Mouse (Mus musculus): ENCODE measurements around the gene Pgghg. TPM values are rescaled to one million over a fixed set of nuclear protein-coding genes. Genes with fewer than 3 reads are reported as not detected.
A peak's percentile ranks its signal among the peaks of the same experiment; 100 is the strongest.

Gene Pgghg
- polyA plus RNA-seq, 1 experiment: 9.7 TPM

GRCm38 (mm10) chr7:140938896-140939295, 2.3 kb upstream of the Pgghg start:
- Histone ChIP-seq H3K36me3 (ENCODE audit: control insufficient read depth, insufficient read depth, low read length, poor library complexity, severe bottlenecking) (no peaks in the 10 kb centered on the region), H3K27ac (ENCODE audit: insufficient read depth, low read length) (peak overlapping the region; percentile 88)

GRCm38 (mm10) chr7:140939669-140940171, 1.5 kb upstream of the Pgghg start:
- Histone ChIP-seq H3K27me3 (ENCODE audit: control insufficient read depth, insufficient read depth, low read length, poor library complexity, severe bottlenecking) (no peaks in the 10 kb centered on the region), H3K27ac (ENCODE audit: insufficient read depth, low read length) (peak overlapping the region; percentile 88), H3K9ac (ENCODE audit: low read depth, poor library complexity, severe bottlenecking) (0 out of 2 replicates have a peak overlapping the region, but pooled peaks have one; percentile 40), H3K9me3 (replicated peaks; ENCODE audit: control insufficient read depth, insufficient read depth, low read length, poor library complexity, severe bottlenecking) (no peaks in the 10 kb centered on the region), H3K36me3 (ENCODE audit: control insufficient read depth, insufficient read depth, low read length, poor library complexity, severe bottlenecking) (no peaks in the 10 kb centered on the region), H3K4me3 (ENCODE audit: low read depth, low read length) (no peak overlapping the region), H3K4me1 (ENCODE audit: control insufficient read depth, insufficient read depth, low read length) (peaks cover 2% of the 10 kb centered on the region)
- TF ChIP-seq CTCF (IDR thresholded peaks at IDR 0.05; ENCODE audit: low read depth, low read length) (no peak), POLR2A (IDR thresholded peaks at IDR 0.05; ENCODE audit: insufficient read depth, low read length) (no peak), EP300 (IDR thresholded peaks at IDR 0.05; ENCODE audit: insufficient read depth, low read depth, low read length) (no peak)

More at GRCm38 (mm10) chr7:140938896-140939295, 2.3 kb upstream of the Pgghg start:
- Histone ChIP-seq H3K27me3 (ENCODE audit: control insufficient read depth, insufficient read depth, low read length, poor library complexity, severe bottlenecking) (no peaks in the 10 kb centered on the region), H3K9ac (ENCODE audit: low read depth, poor library complexity, severe bottlenecking) (no peak overlapping the region), H3K9me3 (replicated peaks; ENCODE audit: control insufficient read depth, insufficient read depth, low read length, poor library complexity, severe bottlenecking) (no peaks in the 10 kb centered on the region), H3K4me3 (ENCODE audit: low read depth, low read length) (no peak overlapping the region), H3K4me1 (ENCODE audit: control insufficient read depth, insufficient read depth, low read length) (peaks cover 2% of the 10 kb centered on the region)
- TF ChIP-seq POLR2A (IDR thresholded peaks at IDR 0.05; ENCODE audit: insufficient read depth, low read length) (no peak), CTCF (IDR thresholded peaks at IDR 0.05; ENCODE audit: low read depth, low read length) (no peak)

DNA sequence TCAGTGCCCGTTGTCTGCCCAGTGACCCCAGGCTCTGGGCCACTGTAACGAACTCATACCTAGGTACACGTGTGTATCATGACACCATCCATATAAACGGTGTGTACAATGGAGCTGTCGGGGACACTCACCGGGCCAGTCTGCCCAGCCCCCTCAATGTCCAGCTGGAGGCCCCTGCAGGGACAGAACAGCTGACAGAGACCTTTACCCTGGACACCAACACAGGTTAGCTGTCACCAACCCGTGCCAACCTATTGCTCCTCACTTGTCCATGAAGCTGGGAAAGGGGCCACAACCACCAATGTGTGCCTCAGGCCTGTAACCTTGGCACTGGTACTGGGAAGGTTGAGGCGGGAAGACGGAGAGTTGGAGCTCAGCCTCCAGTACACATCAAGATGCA, 1.1 kb downstream of the Pgghg start:
- no peaks in the 10 kb centered on the region; the same call in 1 of the 2 replicates for H3K36me3 ChIP-seq (ENCODE audit: control insufficient read depth, insufficient read depth, low read length, poor library complexity, severe bottlenecking)
- no peaks in the 10 kb centered on the region for H3K9me3 ChIP-seq (replicated peaks; ENCODE audit: control insufficient read depth, insufficient read depth, low read length, poor library complexity, severe bottlenecking)
- peak overlapping the region; percentile 80 for H3K9ac ChIP-seq (ENCODE audit: low read depth, poor library complexity, severe bottlenecking)
- peak overlapping the region; percentile 94 for H3K4me3 ChIP-seq (ENCODE audit: low read depth, low read length)
- no peaks in the 10 kb centered on the region for H3K27me3 ChIP-seq (ENCODE audit: control insufficient read depth, insufficient read depth, low read length, poor library complexity, severe bottlenecking)
- H3K4me1 ChIP-seq (ENCODE audit: control insufficient read depth, insufficient read depth, low read length): peaks cover 2% of the 10 kb centered on the region
- peak overlapping the region; percentile 71; the same call in 1 of the 2 replicates for H3K27ac ChIP-seq (ENCODE audit: insufficient read depth, low read length)
- no peak for TF ChIP-seq CTCF (IDR thresholded peaks at IDR 0.05; ENCODE audit: low read depth, low read length)
- TF ChIP-seq POLR2A (IDR thresholded peaks at IDR 0.05; ENCODE audit: insufficient read depth, low read length): no peak
- TF ChIP-seq EP300 (IDR thresholded peaks at IDR 0.05; ENCODE audit: insufficient read depth, low read depth, low read length): no peak

GRCm38 (mm10) chr7:140942811-140943210, 1.6 kb downstream of the Pgghg start:
- no peak for TF ChIP-seq POLR2A (IDR thresholded peaks at IDR 0.05; ENCODE audit: insufficient read depth, low read length)
- TF ChIP-seq CTCF (IDR thresholded peaks at IDR 0.05; ENCODE audit: low read depth, low read length): no peak
- no peak for TF ChIP-seq EP300 (IDR thresholded peaks at IDR 0.05; ENCODE audit: insufficient read depth, low read depth, low read length)
- Histone ChIP-seq H3K4me3 (ENCODE audit: low read depth, low read length) (no peak overlapping the region), H3K9ac (ENCODE audit: low read depth, poor library complexity, severe bottlenecking) (no peak overlapping the region), H3K4me1 (ENCODE audit: control insufficient read depth, insufficient read depth, low read length) (peaks cover 2% of the 10 kb centered on the region), H3K27me3 (ENCODE audit: control insufficient read depth, insufficient read depth, low read length, poor library complexity, severe bottlenecking) (no peaks in the 10 kb centered on the region), H3K27ac (ENCODE audit: insufficient read depth, low read length) (no peak overlapping the region), H3K36me3 (ENCODE audit: control insufficient read depth, insufficient read depth, low read length, poor library complexity, severe bottlenecking) (no peaks in the 10 kb centered on the region; the same call in 1 of the 2 replicates), H3K9me3 (replicated peaks; ENCODE audit: control insufficient read depth, insufficient read depth, low read length, poor library complexity, severe bottlenecking) (no peaks in the 10 kb centered on the region)

DNA sequence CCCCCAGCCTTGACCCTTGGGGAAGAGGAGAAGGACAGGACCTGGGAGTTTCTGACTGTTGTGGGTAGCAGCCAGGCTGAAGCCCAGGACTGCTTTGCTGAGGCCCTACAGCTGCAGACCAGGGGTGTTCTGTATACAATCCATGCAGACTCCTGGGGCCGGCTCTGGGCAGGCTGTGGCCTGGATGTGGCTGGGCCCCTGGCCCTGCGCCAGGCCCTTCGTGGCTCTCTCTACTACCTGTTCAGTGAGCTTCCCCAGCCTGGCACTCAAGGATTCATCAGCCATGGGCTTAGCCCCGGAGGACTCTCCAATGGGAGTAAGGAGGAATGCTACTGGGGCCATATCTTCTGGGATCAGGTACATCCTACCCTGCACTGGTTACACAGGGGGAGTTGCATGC, 2.2 kb downstream of the Pgghg start:
- Histone ChIP-seq H3K9ac (ENCODE audit: low read depth, poor library complexity, severe bottlenecking) (no peak overlapping the region), H3K4me1 (ENCODE audit: control insufficient read depth, insufficient read depth, low read length) (peaks cover 2% of the 10 kb centered on the region), H3K27ac (ENCODE audit: insufficient read depth, low read length) (no peak overlapping the region), H3K9me3 (replicated peaks; ENCODE audit: control insufficient read depth, insufficient read depth, low read length, poor library complexity, severe bottlenecking) (no peaks in the 10 kb centered on the region), H3K36me3 (ENCODE audit: control insufficient read depth, insufficient read depth, low read length, poor library complexity, severe bottlenecking) (peaks cover 1% of the 10 kb centered on the region; the same call in 1 of the 2 replicates), H3K4me3 (ENCODE audit: low read depth, low read length) (no peak overlapping the region), H3K27me3 (ENCODE audit: control insufficient read depth, insufficient read depth, low read length, poor library complexity, severe bottlenecking) (no peaks in the 10 kb centered on the region)
- TF ChIP-seq POLR2A (IDR thresholded peaks at IDR 0.05; ENCODE audit: insufficient read depth, low read length) (no peak), CTCF (IDR thresholded peaks at IDR 0.05; ENCODE audit: low read depth, low read length) (no peak), EP300 (IDR thresholded peaks at IDR 0.05; ENCODE audit: insufficient read depth, low read depth, low read length) (no peak)

DNA sequence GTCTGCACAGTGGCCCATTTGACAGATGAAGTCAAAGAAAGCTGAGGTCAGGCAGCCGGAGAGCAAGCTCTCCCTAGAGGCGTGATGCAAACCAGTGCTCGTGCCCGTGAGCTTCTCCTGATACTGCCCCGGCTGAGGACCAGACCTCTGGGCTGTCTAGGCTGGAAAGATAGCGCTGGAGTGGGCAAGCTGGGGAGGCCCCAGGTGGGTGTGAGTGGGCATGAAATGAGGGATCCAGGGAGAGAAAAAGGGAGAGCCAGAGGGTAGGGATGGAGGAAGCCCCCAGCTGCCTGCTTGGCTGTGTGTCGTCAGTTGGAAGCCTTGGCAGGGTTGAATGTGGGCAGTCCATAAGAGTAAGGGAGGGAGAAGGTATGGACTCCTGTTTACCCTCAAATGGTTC, 3.0 kb downstream of the Pgghg start:
- peaks cover 2% of the 10 kb centered on the region for H3K4me1 ChIP-seq (ENCODE audit: control insufficient read depth, insufficient read depth, low read length)
- no peak for TF ChIP-seq POLR2A (IDR thresholded peaks at IDR 0.05; ENCODE audit: insufficient read depth, low read length)
- no peak for TF ChIP-seq CTCF (IDR thresholded peaks at IDR 0.05; ENCODE audit: low read depth, low read length)
- TF ChIP-seq EP300 (IDR thresholded peaks at IDR 0.05; ENCODE audit: insufficient read depth, low read depth, low read length): no peak
- H3K9ac ChIP-seq (ENCODE audit: low read depth, poor library complexity, severe bottlenecking): no peak overlapping the region
- H3K9me3 ChIP-seq (replicated peaks; ENCODE audit: control insufficient read depth, insufficient read depth, low read length, poor library complexity, severe bottlenecking): no peaks in the 10 kb centered on the region
- H3K27me3 ChIP-seq (ENCODE audit: control insufficient read depth, insufficient read depth, low read length, poor library complexity, severe bottlenecking): no peaks in the 10 kb centered on the region
- H3K4me3 ChIP-seq (ENCODE audit: low read depth, low read length): no peak overlapping the region
- H3K36me3 ChIP-seq (ENCODE audit: control insufficient read depth, insufficient read depth, low read length, poor library complexity, severe bottlenecking): peaks cover 10% of the 10 kb centered on the region
- no peak overlapping the region for H3K27ac ChIP-seq (ENCODE audit: insufficient read depth, low read length)

All from ES-Bruce4 (cell line).